Mouse (Mus musculus): ENCODE measurements around the gene Klhl29.

GRCm38 (mm10) chr12:5359065-5359464, 16.4 kb downstream of the Klhl29 start:
- TF ChIP-seq CTCF (IDR thresholded peaks at IDR 0.05; ENCODE audit: control insufficient read depth, insufficient read depth, insufficient replicate concordance, low read depth, low read length) = no peak
- TF ChIP-seq POLR2A (IDR thresholded peaks at IDR 0.05; ENCODE audit: control insufficient read depth, low read depth, low read length) = no peak

Data from testis, adult 2 months (tissue).